Mouse (Mus musculus): ENCODE results near the gene Phkg2. TPM values are rescaled to one million over a fixed set of nuclear protein-coding genes. Genes with fewer than 3 reads are reported as not detected.

Gene Phkg2
- polyA plus RNA-seq, 1 experiment from 2014 or later: 49.1 TPM

DNA sequence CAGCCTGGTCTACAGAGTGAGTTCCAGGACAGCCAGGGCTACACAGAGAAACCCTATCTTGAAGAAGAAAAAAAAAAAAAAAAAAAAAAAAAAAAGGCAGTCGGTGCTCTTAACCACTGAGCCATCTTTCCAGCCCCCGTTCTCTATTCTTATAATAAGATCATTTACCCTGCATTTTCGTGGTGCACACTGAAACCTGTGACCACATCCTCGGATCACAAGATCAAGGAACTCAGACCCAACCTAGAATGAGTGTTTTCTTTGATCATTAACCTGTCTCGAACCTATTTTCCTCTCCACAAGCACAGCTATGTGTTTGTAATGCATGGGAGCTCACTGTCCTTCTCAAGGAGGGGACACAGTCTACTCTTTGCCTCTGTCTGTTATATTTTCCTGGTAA lies 55.5 kb downstream of the Phkg2 start:
- no peaks in the 10 kb centered on the region for H3K4me1 ChIP-seq
- no peak overlapping the region for H3K4me3 ChIP-seq
- WGBS: 86% methylated on average over 5 of the region's 5 CpGs
- no peaks in the 10 kb centered on the region for H3K27me3 ChIP-seq
- H3K4me2 ChIP-seq (replicated peaks): no peak overlapping the region
- no peak for ATAC-seq (ENCODE audit: low FRiP score)
- no peaks in the 10 kb centered on the region for H3K9me3 ChIP-seq (replicated peaks)
- no peaks in the 10 kb centered on the region for H3K36me3 ChIP-seq
- H3K27ac ChIP-seq: no peak overlapping the region
- H3K9ac ChIP-seq: no peak overlapping the region

DNA sequence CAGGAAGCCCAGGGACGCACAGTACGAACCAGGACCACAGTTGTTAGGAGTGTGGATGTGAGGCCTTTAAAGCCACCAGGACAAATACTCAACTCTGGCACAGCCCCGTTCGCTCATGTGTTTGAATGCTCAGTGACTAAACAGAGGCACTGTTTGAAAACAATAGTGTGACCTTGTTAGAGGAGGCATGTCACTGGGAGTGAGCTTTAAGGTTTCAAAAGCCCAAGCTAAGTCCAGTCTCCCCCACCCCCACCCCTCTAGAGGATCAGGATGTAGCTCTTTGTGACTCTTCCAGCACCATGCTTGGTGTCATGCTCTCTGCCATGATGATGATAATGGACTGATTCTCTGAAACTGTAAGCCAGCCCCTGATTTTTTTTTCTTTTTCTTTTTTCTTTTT lies 58.3 kb downstream of the Phkg2 start:
- Histone ChIP-seq H3K9me3 (replicated peaks) (no peaks in the 10 kb centered on the region), H3K4me1 (no peaks in the 10 kb centered on the region; the same call in 1 of the 2 replicates), H3K36me3 (no peaks in the 10 kb centered on the region), H3K27ac (no peak overlapping the region), H3K9ac (no peak overlapping the region), H3K4me3 (no peak overlapping the region), H3K27me3 (no peaks in the 10 kb centered on the region), H3K4me2 (replicated peaks) (no peak overlapping the region)
- no peak for ATAC-seq (ENCODE audit: low FRiP score)
- WGBS: 75% methylated on average over 4 of the region's 4 CpGs

Other genes starting within 250 kb of the Phkg2 start
- 21.3 and 23.1 TPM in 2 replicates for gene Zfp768, start 227.8 kb upstream of the Phkg2 start, polyA plus RNA-seq (2016; fragmentation: Nextera tagmentation; extraction: Ambion mirVana)
- 9.3 and 9.7 TPM in 2 replicates for gene Zfp747, start 197.3 kb upstream of the Phkg2 start, polyA plus RNA-seq (2016; fragmentation: Nextera tagmentation; extraction: Ambion mirVana)
- 5.4 and 6.0 TPM in 2 replicates for gene 9130019O22Rik, start 186.2 kb upstream of the Phkg2 start, polyA plus RNA-seq (2016; fragmentation: Nextera tagmentation; extraction: Ambion mirVana)
- gene E430018J23Rik, start 179.7 kb upstream of the Phkg2 start, polyA plus RNA-seq (2016; fragmentation: Nextera tagmentation; extraction: Ambion mirVana): 6.4 and 6.8 TPM in 2 replicates
- 5.9 and 6.5 TPM in 2 replicates for gene Zfp764, start 166.5 kb upstream of the Phkg2 start, polyA plus RNA-seq (2016; fragmentation: Nextera tagmentation; extraction: Ambion mirVana)
- 28.7 and 30.7 TPM in 2 replicates for gene Zfp688, start 151.3 kb upstream of the Phkg2 start, polyA plus RNA-seq (2016; fragmentation: Nextera tagmentation; extraction: Ambion mirVana)
- gene Zfp689, start 124.2 kb upstream of the Phkg2 start, polyA plus RNA-seq (2016; fragmentation: Nextera tagmentation; extraction: Ambion mirVana): 16.3 and 17.7 TPM in 2 replicates
- 55.4 and 56.3 TPM in 2 replicates for gene Prr14, start 113.7 kb upstream of the Phkg2 start, polyA plus RNA-seq (2016; fragmentation: Nextera tagmentation; extraction: Ambion mirVana)
- 14.4 and 15.6 TPM in 2 replicates for gene Fbrs, start 94.1 kb upstream of the Phkg2 start, polyA plus RNA-seq (2016; fragmentation: Nextera tagmentation; extraction: Ambion mirVana)
- 90.8 and 96.2 TPM in 2 replicates for gene Srcap, start 61.4 kb upstream of the Phkg2 start, polyA plus RNA-seq (2016; fragmentation: Nextera tagmentation; extraction: Ambion mirVana)
- 16.7 and 16.9 TPM in 2 replicates for gene Gm42715, start 53.8 kb upstream of the Phkg2 start, polyA plus RNA-seq (2016; fragmentation: Nextera tagmentation; extraction: Ambion mirVana)
- 5.4 and 6.3 TPM in 2 replicates for gene Tmem265, start 11.9 kb upstream of the Phkg2 start, polyA plus RNA-seq (2016; fragmentation: Nextera tagmentation; extraction: Ambion mirVana)
- 13.0 and 17.0 TPM in 2 replicates for gene Ccdc189, start 15.3 kb downstream of the Phkg2 start, polyA plus RNA-seq (2016; fragmentation: Nextera tagmentation; extraction: Ambion mirVana)
- gene Rnf40, start 15.4 kb downstream of the Phkg2 start, polyA plus RNA-seq (2016; fragmentation: Nextera tagmentation; extraction: Ambion mirVana): 67.3 and 75.4 TPM in 2 replicates
- 35.8 and 37.2 TPM in 2 replicates for gene Zfp629, start 42.5 kb downstream of the Phkg2 start, polyA plus RNA-seq (2016; fragmentation: Nextera tagmentation; extraction: Ambion mirVana)
- gene Bcl7c, start 135.6 kb downstream of the Phkg2 start, polyA plus RNA-seq (2016; fragmentation: Nextera tagmentation; extraction: Ambion mirVana): 87.4 and 103 TPM in 2 replicates
- 10.2 and 12.4 TPM in 2 replicates for gene Ctf1, start 139.4 kb downstream of the Phkg2 start, polyA plus RNA-seq (2016; fragmentation: Nextera tagmentation; extraction: Ambion mirVana)
- 0.21 TPM in 1 of 2 replicates, not detected in the other for gene Ctf2, start 158.8 kb downstream of the Phkg2 start, polyA plus RNA-seq (2016; fragmentation: Nextera tagmentation; extraction: Ambion mirVana)
- gene Fbxl19, start 171.2 kb downstream of the Phkg2 start, polyA plus RNA-seq (2016; fragmentation: Nextera tagmentation; extraction: Ambion mirVana): 10.7 and 11.4 TPM in 2 replicates
- 9.6 and 10.0 TPM in 2 replicates for gene Orai3, start 196.5 kb downstream of the Phkg2 start, polyA plus RNA-seq (2016; fragmentation: Nextera tagmentation; extraction: Ambion mirVana)
- gene Setd1a, start 203.3 kb downstream of the Phkg2 start, polyA plus RNA-seq (2016; fragmentation: Nextera tagmentation; extraction: Ambion mirVana): 19.8 and 23.4 TPM in 2 replicates
- not detected in 2 replicates for gene Gm49388, start 212.3 kb downstream of the Phkg2 start, polyA plus RNA-seq (2016; fragmentation: Nextera tagmentation; extraction: Ambion mirVana)
- 8.6 and 8.8 TPM in 2 replicates for gene Hsd3b7, start 227.3 kb downstream of the Phkg2 start, polyA plus RNA-seq (2016; fragmentation: Nextera tagmentation; extraction: Ambion mirVana)